Mouse (Mus musculus) spleen, adult 12 weeks (tissue): Measurements from ENCODE around the gene Ptprf.

Source experiments
- DNase-seq: peaks from one replicate; pipeline ENCODE4 v3.0.0; 2022; ENCODE audit warnings: low spot score

Gene Ptprf

GRCm38 (mm10) chr4:118257977-118258376 is 33.2 kb downstream of the Ptprf start:
- DNase-seq: no peak

GRCm38 (mm10) chr4:118257416-118257815 is 33.8 kb downstream of the Ptprf start:
- DNase-seq: no peak

GRCm38 (mm10) chr4:118256217-118256616 is 35.0 kb downstream of the Ptprf start:
- no peak for DNase-seq

GRCm38 (mm10) chr4:118254953-118255352 is 36.3 kb downstream of the Ptprf start:
- no peak for DNase-seq

- DNase-seq: no peak
Observed at GRCm38 (mm10) chr4:118247323-118247722, 43.9 kb downstream of the Ptprf start.

GRCm38 (mm10) chr4:118245847-118246246 is 45.4 kb downstream of the Ptprf start:
- DNase-seq: no peak

DNA sequence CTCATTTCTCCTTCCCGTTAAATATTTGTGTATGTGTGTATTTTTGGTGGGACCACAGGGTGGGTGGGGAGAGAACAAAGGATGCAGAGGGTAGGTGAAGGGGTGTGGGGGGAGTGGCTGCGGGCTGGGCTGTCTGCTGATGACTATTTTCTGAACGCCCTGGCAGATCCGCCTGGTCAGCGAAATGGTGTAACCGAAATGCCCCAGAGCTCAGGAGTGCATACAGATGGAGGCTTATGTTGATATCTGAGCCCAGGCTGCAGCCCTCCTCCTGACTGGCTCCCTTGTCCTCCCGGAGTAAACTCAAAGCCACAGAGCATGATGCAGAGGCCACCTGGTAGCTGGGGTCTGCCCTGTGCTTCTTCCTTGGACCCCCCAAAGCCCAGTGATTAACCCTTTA is 47.4 kb downstream of the Ptprf start:
- DNase-seq: no peak

GRCm38 (mm10) chr4:118243298-118243697 is 47.9 kb downstream of the Ptprf start:
- DNase-seq: no peak

DNA sequence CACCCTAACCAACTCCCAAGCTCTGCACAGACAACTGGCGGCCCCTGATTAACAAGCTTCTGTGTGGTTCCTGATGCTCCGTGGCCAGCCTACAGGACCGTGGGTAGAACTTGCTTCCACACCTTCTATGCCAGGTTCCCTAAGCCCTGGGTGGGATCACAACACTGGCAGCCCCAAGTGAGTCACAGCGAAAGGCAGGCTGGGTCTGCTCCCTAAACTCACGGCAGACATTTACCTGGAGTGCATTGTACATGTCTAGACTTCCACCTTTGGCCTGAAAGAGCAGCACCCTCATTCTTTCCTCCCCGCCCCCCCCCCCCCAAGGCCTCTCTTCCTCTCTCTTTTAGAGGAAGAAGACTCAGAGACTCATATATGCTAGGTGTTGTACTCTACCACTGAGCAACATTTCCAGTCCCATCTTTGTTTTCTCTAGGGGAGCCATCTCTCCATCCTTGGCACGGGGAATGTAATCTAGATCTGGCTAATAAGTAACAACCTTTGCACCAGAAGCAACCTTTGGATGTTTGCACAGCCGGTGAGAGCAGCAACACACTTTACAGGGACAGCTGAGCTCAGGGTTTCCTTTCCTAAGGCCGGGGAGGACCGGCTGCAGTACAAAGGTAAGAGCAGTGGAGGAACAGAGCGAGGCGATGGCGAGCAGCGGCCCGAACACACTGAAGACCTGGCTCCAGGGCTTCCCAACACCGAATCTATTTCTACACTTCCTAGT is 51.1 kb downstream of the Ptprf start:
- DNase-seq: no peak

DNA sequence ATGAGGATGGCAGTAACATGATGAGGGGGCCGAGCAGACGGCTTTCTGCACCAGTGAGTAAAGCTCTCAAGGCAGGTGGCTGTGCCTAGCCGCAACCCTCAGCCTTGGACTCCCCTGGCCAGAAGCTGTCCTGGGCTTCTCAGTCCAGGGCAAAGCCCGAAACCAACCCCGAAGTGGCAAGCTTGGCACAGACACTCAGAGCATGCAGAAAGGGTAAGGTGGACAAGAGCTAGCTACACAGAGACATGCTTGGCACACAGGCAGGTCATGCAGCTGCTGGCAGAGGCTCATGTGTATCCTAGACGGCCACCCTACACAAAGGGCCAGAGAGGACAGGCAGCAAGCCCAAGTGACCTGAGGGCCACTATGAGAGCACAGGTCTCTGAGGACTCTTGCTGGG is 52.5 kb downstream of the Ptprf start:
- DNase-seq: no peak

GRCm38 (mm10) chr4:118236871-118237270 is 54.3 kb downstream of the Ptprf start:
- DNase-seq: no peak

DNA sequence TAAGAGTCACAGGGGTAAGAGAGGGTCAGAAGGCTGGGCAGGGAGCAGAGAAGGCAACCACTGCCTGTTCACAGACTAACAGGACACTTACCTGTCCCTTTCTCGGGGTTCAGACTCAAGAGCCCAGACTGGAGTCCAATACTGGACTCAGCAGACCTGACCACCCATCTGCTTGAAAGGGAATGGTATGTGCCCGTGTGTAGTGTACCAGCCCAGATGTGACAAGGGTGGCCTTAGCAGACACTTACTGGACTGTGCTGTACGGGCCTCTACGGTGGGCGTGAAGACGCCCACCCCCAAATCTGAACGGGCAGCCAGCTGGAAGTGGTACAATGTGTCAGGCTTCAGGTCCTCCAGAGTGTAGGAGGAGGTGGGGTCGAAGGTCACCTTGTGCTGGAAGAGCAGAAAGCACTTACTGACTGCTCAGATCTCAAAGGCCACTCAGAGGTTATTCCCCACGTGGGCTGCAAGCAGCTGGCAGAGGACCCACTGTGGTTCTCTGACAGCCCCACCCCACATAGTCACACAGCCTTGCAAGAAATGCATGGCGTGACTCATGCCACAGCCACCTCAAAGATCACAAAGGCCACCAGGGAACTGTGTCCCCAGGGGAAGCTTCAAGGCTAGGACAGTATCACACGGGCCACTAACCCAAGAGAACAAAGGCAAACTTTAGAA is 56.4 kb downstream of the Ptprf start:
- no peak for DNase-seq

DNA sequence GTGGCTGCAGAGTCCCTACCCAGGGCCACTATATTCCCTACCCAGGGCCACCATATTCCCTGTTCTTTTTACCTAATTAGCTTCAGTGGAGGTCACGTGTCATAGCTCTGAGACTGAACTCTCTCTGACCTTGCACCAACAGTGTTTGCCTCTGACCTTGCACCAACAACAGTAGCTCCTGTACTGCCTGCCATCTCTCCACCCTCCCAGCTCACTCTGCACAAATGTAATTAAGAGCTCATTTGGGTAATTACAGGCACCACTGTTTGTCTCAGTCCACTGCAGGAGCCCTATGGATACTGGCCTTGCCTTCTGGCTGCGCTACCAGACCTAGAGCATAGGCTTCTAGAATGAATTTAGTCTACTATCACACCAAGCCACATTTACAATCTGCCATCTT is 57.3 kb downstream of the Ptprf start:
- DNase-seq: no peak

DNA sequence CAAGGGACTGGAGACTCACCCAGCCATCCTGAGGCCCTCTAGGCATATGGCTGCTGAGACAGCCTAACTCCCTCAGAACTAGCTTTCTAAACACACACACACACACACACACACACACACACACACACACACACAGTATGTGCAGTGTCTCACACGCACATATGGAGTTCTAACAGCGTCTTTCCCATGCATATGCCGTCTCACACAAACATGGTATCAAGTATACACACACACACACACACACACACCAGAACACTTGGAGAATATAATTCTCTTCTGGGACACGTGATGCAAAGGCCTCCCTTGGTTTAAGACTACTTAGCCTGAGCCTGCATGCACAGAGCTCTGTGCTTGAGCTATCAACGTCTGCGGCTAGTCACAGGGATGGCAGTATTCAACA is 59.3 kb downstream of the Ptprf start:
- DNase-seq: no peak

DNA sequence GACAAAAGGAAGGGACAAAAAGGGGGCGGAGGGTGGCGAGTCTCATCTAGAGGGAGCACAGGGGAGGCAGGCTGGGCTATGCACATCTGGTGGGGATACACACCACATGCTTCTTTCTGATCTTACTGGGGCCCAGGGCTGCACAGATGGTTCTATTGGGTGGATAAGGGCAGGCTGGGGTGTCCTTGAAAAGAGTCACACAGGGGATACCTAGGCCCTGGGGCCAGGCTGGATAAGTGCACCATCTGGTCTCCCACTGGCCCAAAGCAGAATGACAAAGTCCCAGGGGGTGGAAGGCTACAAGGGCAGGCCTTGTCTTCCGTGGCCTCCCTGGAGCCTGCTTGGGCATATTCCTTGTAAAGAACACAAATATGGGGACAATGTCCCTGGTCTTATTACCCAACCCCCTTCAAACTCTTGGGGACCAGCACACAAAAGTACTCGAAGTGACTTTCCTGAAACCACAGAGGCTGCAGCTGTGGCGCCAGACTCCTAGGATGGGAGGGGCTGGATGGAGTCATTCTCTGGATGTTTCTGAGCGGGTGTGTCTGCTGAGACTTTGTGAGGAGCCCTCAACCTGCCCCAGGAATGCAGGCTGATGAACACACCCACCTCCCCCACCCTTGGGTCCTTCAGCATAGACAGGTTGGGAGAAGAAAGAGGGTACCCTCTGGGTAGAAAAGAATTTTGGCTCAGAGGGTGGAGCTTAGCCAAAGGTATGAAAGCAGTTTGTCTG is 62.0 kb downstream of the Ptprf start:
- DNase-seq: no peak

DNA sequence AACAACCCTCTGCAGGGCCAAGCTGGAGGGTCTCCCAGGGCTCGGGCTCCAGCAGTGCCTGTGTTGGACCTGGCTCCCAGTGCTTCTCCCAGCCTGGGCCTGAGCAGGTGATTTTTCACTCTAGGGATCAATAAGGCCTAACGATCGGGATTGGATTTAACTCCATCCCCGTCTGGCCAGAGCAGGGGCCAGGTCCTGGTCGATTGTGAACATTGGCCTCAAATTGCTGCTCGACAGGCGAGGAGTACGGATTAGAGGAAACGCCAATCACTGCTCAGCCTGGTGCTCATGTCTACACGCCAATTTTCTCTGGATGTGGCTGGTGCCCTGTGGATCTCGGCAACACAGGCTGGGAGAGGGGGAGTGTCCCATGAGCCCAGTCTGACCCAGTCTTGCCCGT is 63.8 kb downstream of the Ptprf start:
- DNase-seq: no peak

- DNase-seq: no peak
Observed at GRCm38 (mm10) chr4:118221261-118221660, 69.9 kb downstream of the Ptprf start.

- no peak for DNase-seq
Observed at GRCm38 (mm10) chr4:118220756-118221155, 70.4 kb downstream of the Ptprf start.

DNA sequence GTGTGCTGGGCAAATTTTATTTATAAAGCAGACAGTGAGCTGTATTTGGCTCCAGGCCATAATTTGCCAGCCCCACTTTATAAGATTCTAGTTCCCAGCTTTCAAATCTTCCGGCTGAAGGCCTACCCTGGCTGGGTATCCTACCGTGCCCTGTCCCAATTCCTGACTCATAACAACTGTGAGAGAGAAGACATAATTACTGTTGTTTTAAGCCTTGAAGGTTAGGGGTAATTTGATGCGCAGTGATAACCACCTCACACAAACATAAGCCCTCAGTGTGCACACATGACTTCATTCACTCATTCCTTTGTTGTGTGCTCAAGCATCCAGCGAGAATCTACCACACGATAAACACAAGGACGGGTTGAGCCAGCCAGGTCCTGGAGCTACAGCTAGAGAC is 71.7 kb downstream of the Ptprf start:
- no peak for DNase-seq

DNA sequence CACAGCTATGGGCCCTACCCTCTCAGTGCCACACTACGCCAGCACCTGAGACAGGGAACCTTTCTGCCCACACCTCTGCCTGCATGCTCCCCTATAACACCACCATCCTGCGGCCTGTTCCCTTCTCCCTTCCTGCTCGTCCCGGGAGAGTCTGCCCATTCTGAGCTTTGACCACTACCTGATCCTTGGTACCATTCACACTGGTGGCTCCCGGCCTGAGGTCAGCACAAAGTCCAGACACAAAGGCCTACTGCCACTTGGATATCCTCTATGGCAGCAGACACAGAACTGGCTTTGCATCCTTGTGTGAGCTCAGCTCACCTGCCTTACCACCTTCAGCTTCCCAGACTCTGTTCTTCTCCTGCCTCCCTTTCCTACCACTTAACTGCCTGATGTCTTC is 72.7 kb downstream of the Ptprf start:
- no peak for DNase-seq

DNA sequence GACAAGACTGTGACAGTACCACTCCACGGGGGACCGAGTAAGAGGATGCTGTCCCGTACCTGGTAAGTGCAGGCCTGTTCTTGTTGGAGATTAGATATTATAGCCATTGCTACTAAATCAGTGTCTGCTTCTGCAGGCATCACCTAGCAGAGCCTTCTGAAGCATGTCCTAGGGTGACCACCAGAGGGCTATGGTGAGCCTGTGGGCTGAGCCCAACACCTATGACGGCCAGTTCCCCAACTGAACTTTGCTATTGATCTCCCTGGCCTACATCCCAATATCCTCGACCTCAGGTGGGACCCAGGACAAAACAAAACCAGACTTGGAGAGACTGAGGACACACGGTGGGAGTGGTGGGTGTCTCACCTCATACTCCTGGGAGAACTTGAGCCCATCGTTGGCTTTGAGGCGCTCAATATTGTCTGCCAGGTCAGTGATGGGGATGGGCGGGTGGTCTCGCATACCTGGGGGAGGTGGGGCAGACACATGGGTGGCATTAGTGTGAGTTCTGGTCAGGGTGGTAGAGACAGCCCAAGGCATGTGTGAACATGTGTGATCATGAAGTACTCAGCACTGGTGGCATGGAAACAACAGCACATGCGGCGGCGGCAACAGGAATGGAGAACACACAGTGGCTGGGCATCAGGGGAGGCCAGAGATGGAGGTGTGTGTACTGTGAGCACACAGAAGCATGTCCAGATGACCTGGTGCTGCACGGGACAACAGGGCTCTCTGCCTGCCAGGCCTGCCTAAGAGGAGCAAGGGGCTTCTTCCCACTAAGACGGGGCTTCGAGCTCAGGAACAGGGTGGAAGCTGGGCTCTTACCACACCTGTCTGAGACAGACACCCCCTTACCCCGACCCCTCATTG is 74.2 kb downstream of the Ptprf start:
- no peak for DNase-seq

DNA sequence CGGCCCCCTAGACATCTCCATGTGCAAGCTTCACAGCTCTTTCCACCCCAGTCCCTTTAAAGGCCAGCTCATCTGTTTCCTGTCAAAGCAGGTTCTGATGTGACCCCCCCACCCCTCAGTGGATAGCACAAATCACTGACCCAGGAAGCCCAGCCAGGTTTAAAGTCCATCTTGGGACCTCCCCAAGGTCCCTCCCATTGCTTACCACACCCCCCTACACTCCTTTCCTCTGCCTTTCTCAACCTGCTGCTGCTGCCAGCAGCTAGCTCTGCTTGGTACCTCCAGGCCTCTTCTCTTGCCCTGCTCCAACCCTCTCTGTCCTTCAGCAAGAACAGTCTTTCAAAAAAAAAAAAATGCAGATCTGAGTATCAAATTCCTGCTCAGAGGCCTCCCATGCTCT is 76.3 kb downstream of the Ptprf start:
- no peak for DNase-seq
